Mouse (Mus musculus): ENCODE results near the gene Rph3a. TPM values are rescaled to one million over a fixed set of nuclear protein-coding genes. Genes with fewer than 3 reads are reported as not detected.
"Not testable (repeated sequence)": the region's sequence is repeated elsewhere in the genome, so short reads cannot be mapped to it uniquely, and the experiment has no call there.

Rph3a gene
- polyA plus RNA-seq, 1 experiment: not detected

DNA sequence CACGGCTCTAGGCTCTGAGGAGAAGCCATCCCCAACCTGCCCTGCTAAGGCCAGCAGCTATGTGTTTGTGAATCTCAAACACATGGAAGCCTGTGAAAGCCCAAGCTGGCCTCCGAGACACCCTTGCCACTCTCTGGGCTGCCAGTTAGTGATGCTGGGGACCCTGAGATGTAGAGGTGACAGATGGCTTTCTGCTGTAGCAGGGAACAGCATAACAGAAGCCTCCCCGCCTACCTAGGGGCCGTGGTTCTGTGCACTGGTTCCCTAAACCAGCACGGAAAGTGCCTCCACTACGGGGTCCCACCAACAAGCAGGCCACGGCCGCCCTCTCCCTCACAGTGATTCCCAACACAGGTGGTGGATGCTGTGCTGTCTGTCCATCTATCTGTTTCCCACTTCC is 43.0 kb downstream of the Rph3a start:
- Histone ChIP-seq H3K4me3 (replicated peaks) (no peak overlapping the region), H3K27me3 (replicated peaks) (peaks cover 26% of the 10 kb centered on the region), H3K36me3 (replicated peaks; ENCODE audit: low read length) (no peaks in the 10 kb centered on the region), H3K4me1 (no peaks in the 10 kb centered on the region), H3K9me3 (0 out of 2 replicates have a peak, but pooled peaks cover 3% of the 10 kb centered on the region)
- TF ChIP-seq FLI1 (IDR thresholded peaks at IDR 0.05; ENCODE audit: low read length) (no peak), GATA1 (IDR thresholded peaks at IDR 0.05; ENCODE audit: borderline replicate concordance, low read length) (no peak)

DNA sequence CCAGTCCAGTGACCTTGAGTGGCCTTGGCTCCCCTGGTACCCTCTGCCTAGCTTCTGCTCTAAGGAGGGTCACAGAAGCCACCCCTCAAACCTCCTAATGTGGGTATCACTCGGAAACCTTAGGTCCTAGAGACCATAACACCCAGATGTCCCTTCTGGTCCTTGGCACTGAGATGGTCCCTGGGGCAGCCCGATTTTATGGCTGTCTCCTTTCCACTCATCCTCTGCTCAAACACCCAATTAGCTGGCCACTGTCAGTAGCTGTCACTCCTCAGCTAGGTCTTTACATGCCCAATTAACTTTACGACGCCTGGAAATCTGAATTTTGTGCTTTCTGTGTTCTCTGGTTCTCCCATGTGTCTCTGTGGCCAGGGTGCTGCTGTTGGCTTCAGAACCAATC is 43.7 kb downstream of the Rph3a start:
- no peak for TF ChIP-seq GATA1 (IDR thresholded peaks at IDR 0.05; ENCODE audit: borderline replicate concordance, low read length)
- no peak for TF ChIP-seq FLI1 (IDR thresholded peaks at IDR 0.05; ENCODE audit: low read length)
- 0 out of 2 replicates have a peak, but pooled peaks cover 3% of the 10 kb centered on the region for H3K9me3 ChIP-seq
- no peaks in the 10 kb centered on the region for H3K36me3 ChIP-seq (replicated peaks; ENCODE audit: low read length)
- H3K27me3 ChIP-seq (replicated peaks): peaks cover 26% of the 10 kb centered on the region
- no peak overlapping the region for H3K4me3 ChIP-seq (replicated peaks)
- no peaks in the 10 kb centered on the region for H3K4me1 ChIP-seq

DNA sequence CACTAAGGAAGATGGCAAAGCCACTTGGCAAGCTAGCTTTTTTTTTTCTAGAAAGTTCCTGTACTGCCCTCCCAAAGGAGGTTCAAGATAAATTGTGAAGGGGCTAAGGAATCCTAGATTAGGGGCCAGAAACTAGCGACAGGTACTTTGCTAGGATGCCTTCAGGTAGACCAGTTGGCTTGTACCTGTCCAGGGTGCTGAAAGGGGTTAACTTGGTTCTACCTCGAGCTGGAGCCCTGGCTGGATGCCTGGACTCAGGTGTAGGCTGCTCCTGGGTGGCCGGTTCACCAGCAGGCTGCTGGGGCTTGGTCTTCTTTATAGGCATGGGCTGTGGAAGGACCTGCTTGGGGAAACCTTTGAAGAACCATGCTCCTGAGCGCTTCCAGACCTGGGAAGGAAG is 48.9 kb downstream of the Rph3a start:
- peaks cover 1% of the 10 kb centered on the region; the same call in 1 of the 2 replicates for H3K4me1 ChIP-seq
- H3K36me3 ChIP-seq (replicated peaks; ENCODE audit: low read length): no peaks in the 10 kb centered on the region
- no peak for TF ChIP-seq FLI1 (IDR thresholded peaks at IDR 0.05; ENCODE audit: low read length)
- no peak for TF ChIP-seq GATA1 (IDR thresholded peaks at IDR 0.05; ENCODE audit: borderline replicate concordance, low read length)
- H3K4me3 ChIP-seq (replicated peaks): no peak overlapping the region
- peaks cover 15% of the 10 kb centered on the region for H3K9me3 ChIP-seq
- H3K27me3 ChIP-seq (replicated peaks): peaks cover 20% of the 10 kb centered on the region

DNA sequence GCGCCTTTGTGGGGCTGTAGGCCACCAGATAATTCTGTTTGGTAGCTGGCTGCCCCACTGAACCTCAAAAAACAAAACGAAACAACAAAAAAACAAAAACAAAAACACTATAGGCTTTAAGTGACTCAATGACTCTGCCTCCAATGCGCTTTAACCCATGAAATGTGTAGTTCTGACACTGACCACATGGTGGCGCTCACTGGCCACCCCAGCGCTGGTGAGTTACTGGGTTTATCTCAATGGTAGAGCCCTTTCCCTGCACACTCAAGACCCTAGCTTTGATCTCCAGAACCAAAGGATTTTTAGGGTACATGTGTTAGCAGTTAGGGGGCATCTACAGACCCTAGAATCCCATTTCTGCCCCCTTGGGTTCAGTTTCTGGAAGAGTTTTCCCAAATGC is 55.9 kb downstream of the Rph3a start:
- H3K4me1 ChIP-seq: peaks cover 11% of the 10 kb centered on the region
- TF ChIP-seq FLI1 (IDR thresholded peaks at IDR 0.05; ENCODE audit: low read length) (no peak), GATA1 (IDR thresholded peaks at IDR 0.05; ENCODE audit: borderline replicate concordance, low read length) (no peak)
- no peak overlapping the region for H3K4me3 ChIP-seq (replicated peaks)
- H3K9me3 ChIP-seq: peaks cover 9% of the 10 kb centered on the region
- peaks cover 48% of the 10 kb centered on the region for H3K27me3 ChIP-seq (replicated peaks)
- H3K36me3 ChIP-seq (replicated peaks; ENCODE audit: low read length): no peaks in the 10 kb centered on the region

DNA sequence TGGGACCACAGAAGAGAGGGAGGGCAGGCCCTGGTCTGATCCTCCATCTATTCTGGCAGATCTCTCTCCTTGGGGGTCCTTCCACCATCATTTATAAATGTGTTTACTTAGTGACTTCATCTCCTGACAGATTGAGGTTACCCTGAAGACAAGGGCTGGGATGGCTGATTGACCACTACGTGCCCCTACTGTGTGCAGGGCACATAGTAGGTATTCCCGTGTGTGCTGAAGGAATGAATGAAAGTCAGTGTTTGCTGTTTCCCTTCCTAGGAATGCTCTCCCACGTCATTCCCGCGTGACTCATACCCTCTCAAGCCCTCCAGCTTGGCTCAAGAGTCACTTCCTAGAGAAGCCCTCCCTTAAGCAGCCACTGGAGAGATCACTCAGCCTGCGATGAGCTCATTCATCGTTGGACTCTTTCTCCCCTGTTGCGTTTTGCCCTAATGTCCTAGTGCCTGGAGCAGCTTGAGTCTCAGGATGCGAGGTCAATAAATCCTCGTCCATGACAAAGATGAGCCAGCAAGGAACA is 57.6 kb downstream of the Rph3a start:
- peaks cover 56% of the 10 kb centered on the region for H3K27me3 ChIP-seq (replicated peaks)
- no peak overlapping the region for H3K4me3 ChIP-seq (replicated peaks)
- TF ChIP-seq GATA1 (IDR thresholded peaks at IDR 0.05; ENCODE audit: borderline replicate concordance, low read length) (no peak), FLI1 (IDR thresholded peaks at IDR 0.05; ENCODE audit: low read length) (no peak)
- H3K9me3 ChIP-seq: no peaks in the 10 kb centered on the region
- H3K4me1 ChIP-seq: peaks cover 11% of the 10 kb centered on the region
- H3K36me3 ChIP-seq (replicated peaks; ENCODE audit: low read length): no peaks in the 10 kb centered on the region

DNA sequence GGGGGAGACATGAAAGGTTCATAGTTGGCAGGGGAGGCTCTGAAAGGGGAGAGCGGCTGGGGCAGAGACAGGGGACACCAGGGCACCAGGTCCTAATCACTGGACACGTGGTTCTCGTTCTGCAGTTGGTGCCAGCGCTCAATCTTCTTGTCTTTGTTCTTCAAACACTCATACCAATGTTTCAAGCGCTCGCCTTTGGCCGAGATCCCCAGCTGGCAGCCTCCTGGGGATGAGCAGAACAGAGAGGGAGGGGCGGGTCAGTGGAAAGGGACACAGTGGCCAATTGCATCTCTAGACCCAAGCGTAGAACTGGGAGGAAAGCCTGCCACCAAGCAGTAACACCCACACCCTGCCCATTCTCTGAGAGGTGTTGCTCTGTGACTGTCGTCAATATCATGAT is 67.8 kb downstream of the Rph3a start:
- Histone ChIP-seq H3K4me1 (peaks cover 14% of the 10 kb centered on the region), H3K27me3 (replicated peaks) (peaks cover 52% of the 10 kb centered on the region), H3K36me3 (replicated peaks; ENCODE audit: low read length) (no peaks in the 10 kb centered on the region), H3K9me3 (no peaks in the 10 kb centered on the region), H3K4me3 (replicated peaks) (no peak overlapping the region)
- TF ChIP-seq FLI1 (IDR thresholded peaks at IDR 0.05; ENCODE audit: low read length): no peak

DNA sequence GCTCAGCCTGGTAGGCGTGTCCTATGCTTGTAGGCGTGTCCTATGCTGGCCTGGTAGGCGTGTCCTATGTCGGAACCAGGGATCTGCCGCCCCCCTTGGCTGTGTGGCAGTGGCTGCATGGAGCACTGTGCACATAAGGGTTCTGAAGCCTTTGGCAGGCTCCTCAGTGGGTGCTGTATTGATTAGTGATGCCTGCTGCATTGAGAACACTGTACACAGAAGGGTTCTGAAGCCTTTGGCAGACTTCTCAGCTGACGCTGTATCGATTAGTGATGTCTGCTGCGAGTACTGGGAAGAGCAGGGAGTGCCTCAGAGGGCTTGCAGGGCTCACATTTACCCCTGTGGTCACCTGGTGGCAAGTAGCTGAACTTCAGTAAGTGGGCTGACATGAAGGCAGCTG is 71.3 kb downstream of the Rph3a start:
- Histone ChIP-seq H3K36me3 (replicated peaks; ENCODE audit: low read length) (no peaks in the 10 kb centered on the region), H3K4me1 (peaks cover 14% of the 10 kb centered on the region), H3K27me3 (replicated peaks) (peaks cover 27% of the 10 kb centered on the region), H3K4me3 (replicated peaks) (no peak overlapping the region), H3K9me3 (no peaks in the 10 kb centered on the region)
- TF ChIP-seq FLI1 (IDR thresholded peaks at IDR 0.05; ENCODE audit: low read length) (no peak), GATA1 (IDR thresholded peaks at IDR 0.05; ENCODE audit: borderline replicate concordance, low read length) (no peak)

DNA sequence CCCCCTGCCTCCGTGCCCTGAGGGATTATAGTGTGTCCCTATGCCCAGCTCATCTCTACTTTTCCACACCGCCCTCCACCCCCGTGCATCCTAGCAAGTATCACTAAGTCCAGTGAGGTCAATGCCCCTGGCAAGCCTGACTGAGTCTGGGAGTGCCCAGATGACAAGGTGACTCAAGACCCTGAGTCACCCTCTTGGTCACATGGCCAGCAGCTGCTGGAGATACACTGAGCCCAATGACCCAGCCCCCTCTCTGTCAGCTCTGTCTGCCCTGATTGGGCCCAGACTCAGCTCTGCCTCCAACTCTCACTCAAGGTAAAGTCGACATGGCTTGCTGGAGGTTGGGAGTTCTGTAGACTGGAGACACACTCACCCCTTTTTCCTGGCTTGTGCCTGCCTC is 72.1 kb downstream of the Rph3a start:
- Histone ChIP-seq H3K27me3 (replicated peaks) (peaks cover 25% of the 10 kb centered on the region), H3K4me1 (peaks cover 14% of the 10 kb centered on the region), H3K36me3 (replicated peaks; ENCODE audit: low read length) (no peaks in the 10 kb centered on the region), H3K9me3 (no peaks in the 10 kb centered on the region), H3K4me3 (replicated peaks) (no peak overlapping the region)
- TF ChIP-seq FLI1 (IDR thresholded peaks at IDR 0.05; ENCODE audit: low read length) (no peak), GATA1 (IDR thresholded peaks at IDR 0.05; ENCODE audit: borderline replicate concordance, low read length) (no peak)

DNA sequence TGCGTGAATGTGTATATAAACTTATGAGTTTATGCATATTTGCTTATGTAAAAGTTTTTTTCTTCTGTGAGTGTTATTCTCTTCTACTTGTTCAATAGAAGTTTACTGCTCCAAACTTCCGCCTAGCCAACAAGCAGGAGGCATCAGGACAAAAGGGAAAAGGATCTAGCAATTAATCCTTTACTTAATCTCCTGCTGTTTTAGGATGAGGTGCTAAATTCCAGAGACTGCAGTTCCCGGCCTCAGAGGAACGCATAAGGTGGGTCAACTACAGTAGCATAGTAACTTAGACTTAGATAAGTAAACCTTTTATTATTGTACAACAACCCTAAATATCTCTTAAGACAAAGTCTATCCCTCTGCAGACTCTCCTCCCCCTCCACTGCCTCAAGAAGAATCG is 75.9 kb downstream of the Rph3a start:
- H3K9me3 ChIP-seq: no peaks in the 10 kb centered on the region
- H3K4me1 ChIP-seq: peaks cover 5% of the 10 kb centered on the region; the same call in 1 of the 2 replicates
- H3K27me3 ChIP-seq (replicated peaks): peaks cover 17% of the 10 kb centered on the region
- no peak for TF ChIP-seq FLI1 (IDR thresholded peaks at IDR 0.05; ENCODE audit: low read length)
- no peak for TF ChIP-seq GATA1 (IDR thresholded peaks at IDR 0.05; ENCODE audit: borderline replicate concordance, low read length)
- H3K36me3 ChIP-seq (replicated peaks; ENCODE audit: low read length): no peaks in the 10 kb centered on the region
- H3K4me3 ChIP-seq (replicated peaks): no peak overlapping the region

DNA sequence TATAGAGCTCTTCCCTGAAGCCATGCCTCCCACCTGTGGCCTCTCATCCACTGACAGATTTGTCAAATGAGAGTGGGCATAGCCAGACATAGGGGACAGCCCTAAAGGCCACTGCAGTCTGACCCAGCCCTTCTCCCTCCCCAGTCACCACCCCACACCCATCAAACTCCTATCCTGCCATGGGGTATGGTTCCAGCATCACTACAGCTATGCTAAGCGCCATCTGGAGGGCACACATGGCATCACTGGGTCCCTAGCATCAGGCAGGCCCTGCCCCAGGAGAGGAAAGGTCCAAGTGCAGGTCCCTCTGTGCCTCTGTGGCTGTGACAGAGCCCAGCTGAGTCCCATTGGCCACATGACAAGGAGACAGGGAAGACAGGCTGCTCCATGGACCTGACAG is 82.9 kb downstream of the Rph3a start:
- TF ChIP-seq GATA1 (IDR thresholded peaks at IDR 0.05; ENCODE audit: borderline replicate concordance, low read length) (no peak), FLI1 (IDR thresholded peaks at IDR 0.05; ENCODE audit: low read length) (no peak)
- no peaks in the 10 kb centered on the region for H3K4me1 ChIP-seq
- no peaks in the 10 kb centered on the region for H3K36me3 ChIP-seq (replicated peaks; ENCODE audit: low read length)
- peaks cover 29% of the 10 kb centered on the region for H3K27me3 ChIP-seq (replicated peaks)
- H3K9me3 ChIP-seq: no peaks in the 10 kb centered on the region
- H3K4me3 ChIP-seq (replicated peaks): no peak overlapping the region

DNA sequence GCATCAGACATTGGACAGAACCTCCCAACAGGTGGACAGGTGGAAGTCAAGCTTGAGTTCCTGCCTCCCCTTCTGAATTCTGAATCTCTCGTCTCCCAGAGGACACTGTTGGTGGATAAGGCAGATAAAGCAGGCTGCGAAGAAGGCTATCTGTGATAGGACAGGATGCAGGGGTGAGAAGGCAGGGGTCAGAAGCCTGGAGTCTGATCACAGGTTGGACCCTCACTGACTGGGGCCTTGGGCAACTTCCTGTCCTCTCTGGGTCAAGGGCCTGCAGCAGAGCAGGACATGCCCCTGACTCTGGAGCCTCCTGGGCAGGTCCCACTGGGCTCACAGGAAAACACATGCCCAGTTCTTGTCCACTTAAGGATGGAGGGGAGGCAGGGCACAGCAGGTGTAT is 83.6 kb downstream of the Rph3a start:
- not testable (repeated sequence) for H3K4me3 ChIP-seq (replicated peaks); H3K36me3 ChIP-seq (replicated peaks; ENCODE audit: low read length); H3K9me3 ChIP-seq; H3K4me1 ChIP-seq
- H3K27me3 ChIP-seq (replicated peaks): peaks cover 24% of the 10 kb centered on the region

DNA sequence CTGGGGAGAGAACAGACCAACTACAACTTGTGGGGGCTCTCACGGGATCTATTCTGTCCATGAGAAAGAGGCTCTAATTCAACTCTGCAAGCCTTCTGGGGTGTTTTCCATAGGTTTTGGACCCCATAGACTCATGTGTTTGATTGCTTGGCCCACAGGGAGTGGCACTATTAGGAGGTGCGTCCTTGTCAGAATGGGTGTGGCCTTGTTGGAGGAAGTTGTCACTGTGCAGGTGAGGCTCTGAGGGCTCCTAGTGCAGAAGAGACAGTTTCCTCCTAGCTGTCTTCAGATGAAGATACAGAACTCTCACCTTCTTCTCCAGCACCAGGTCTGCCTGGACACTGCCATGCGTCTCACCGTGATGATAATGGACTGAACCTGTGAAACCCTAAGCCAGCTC is 85.4 kb downstream of the Rph3a start:
- H3K36me3 ChIP-seq (replicated peaks; ENCODE audit: low read length); H3K9me3 ChIP-seq; H3K4me3 ChIP-seq (replicated peaks); H3K4me1 ChIP-seq: not testable (repeated sequence)
- H3K27me3 ChIP-seq (replicated peaks): peaks cover 37% of the 10 kb centered on the region

Measured in megakaryocyte, embryonic 14.5 days (primary cell).